Mouse (Mus musculus): ENCODE data around the gene Carhsp1. TPM values are rescaled to one million over a fixed set of nuclear protein-coding genes. Genes with fewer than 3 reads are reported as not detected.

Gene Carhsp1
- total RNA-seq, 2 experiments from 2014 or later: 106 to 218 TPM

Other genes starting within 250 kb of the Carhsp1 start
- gene Tmem114, start 247.0 kb downstream of the Carhsp1 start, total RNA-seq (2015; ENCODE audit: low replicate concordance): not detected in 2 replicates
- gene Tmem114, start 247.0 kb downstream of the Carhsp1 start, total RNA-seq (2017; ENCODE audit: low replicate concordance): not detected in 2 replicates
- gene Mettl22, start 201.4 kb downstream of the Carhsp1 start, total RNA-seq (2015; ENCODE audit: low replicate concordance): 3.7 and 3.8 TPM in 2 replicates
- 0.56 and 12.9 TPM in 2 replicates for gene Mettl22, start 201.4 kb downstream of the Carhsp1 start, total RNA-seq (2017; ENCODE audit: low replicate concordance)
- gene Abat, start 158.7 kb downstream of the Carhsp1 start, total RNA-seq (2015; ENCODE audit: low replicate concordance): 2.5 TPM in 1 of 2 replicates, not detected in the other
- 1.3 and 2.4 TPM in 2 replicates for gene Abat, start 158.7 kb downstream of the Carhsp1 start, total RNA-seq (2017; ENCODE audit: low replicate concordance)
- 27.2 and 40.7 TPM in 2 replicates for gene Pmm2, start 34.5 kb downstream of the Carhsp1 start, total RNA-seq (2015; ENCODE audit: low replicate concordance)
- 52.6 and 60.8 TPM in 2 replicates for gene Pmm2, start 34.5 kb downstream of the Carhsp1 start, total RNA-seq (2017; ENCODE audit: low replicate concordance)
- 4.2 and 6.7 TPM in 2 replicates for gene Tmem186, start 34.4 kb downstream of the Carhsp1 start, total RNA-seq (2015; ENCODE audit: low replicate concordance)
- gene Tmem186, start 34.4 kb downstream of the Carhsp1 start, total RNA-seq (2017; ENCODE audit: low replicate concordance): 1.8 and 5.6 TPM in 2 replicates
- not detected in 2 replicates for gene Gm5767, start 8.6 kb upstream of the Carhsp1 start, total RNA-seq (2015; ENCODE audit: low replicate concordance)
- gene Gm5767, start 8.6 kb upstream of the Carhsp1 start, total RNA-seq (2017; ENCODE audit: low replicate concordance): not detected in 2 replicates
- gene Usp7, start 120.2 kb upstream of the Carhsp1 start, total RNA-seq (2015; ENCODE audit: low replicate concordance): 545 and 592 TPM in 2 replicates
- 1,042 and 1,164 TPM in 2 replicates for gene Usp7, start 120.2 kb upstream of the Carhsp1 start, total RNA-seq (2017; ENCODE audit: low replicate concordance)
- 90.3 and 115 TPM in 2 replicates for gene 1810013L24Rik, start 157.9 kb upstream of the Carhsp1 start, total RNA-seq (2015; ENCODE audit: low replicate concordance)
- gene 1810013L24Rik, start 157.9 kb upstream of the Carhsp1 start, total RNA-seq (2017; ENCODE audit: low replicate concordance): 134 and 157 TPM in 2 replicates

All from erythroblast, adult 5-6 weeks (primary cell).